Mouse (Mus musculus) testis, adult 2 months (tissue): ENCODE data around the gene Syncrip.

Source experiments
- CTCF ChIP-seq: fragments of 200-500 bp; IDR thresholded peaks from 2 replicates; pipeline ENCODE4 v1.5.1; 2012; ENCODE audit warnings: low read depth, mild to moderate bottlenecking, inconsistent platforms, low read length, moderate library complexity; ENCODE audit not compliant: control insufficient read depth, insufficient read depth, insufficient replicate concordance
- POLR2A ChIP-seq: fragments of 200-500 bp; IDR thresholded peaks from 2 replicates; pipeline ENCODE4 v1.6.1; 2012; ENCODE audit warnings: low read depth, mild to moderate bottlenecking, inconsistent platforms, low read length, moderate library complexity; ENCODE audit not compliant: control insufficient read depth

- TF ChIP-seq CTCF (no peak), POLR2A (no peak)
Observed at GRCm38 (mm10) chr9:88439238-88439600, 43.2 kb downstream of the Syncrip start.
